Mouse (Mus musculus) right cerebral cortex, postnatal 14 days (tissue): ENCODE measurements at regions not wholly inside any gene's neighbourhood (a gene's known extent, or its start where the extent isn't known, plus 50 kb on each side); places are given as distances from the start of the nearest gene placed in this dataset.
A peak's percentile ranks its signal among the peaks of the same experiment; 100 is the strongest.
"Not testable (repeated sequence)": the region's sequence is repeated elsewhere in the genome, so short reads cannot be mapped to it uniquely, and the experiment has no call there.

Experiments
- DNase-seq: peaks from one replicate; pipeline ENCODE4 v3.0.0; 2022

DNA sequence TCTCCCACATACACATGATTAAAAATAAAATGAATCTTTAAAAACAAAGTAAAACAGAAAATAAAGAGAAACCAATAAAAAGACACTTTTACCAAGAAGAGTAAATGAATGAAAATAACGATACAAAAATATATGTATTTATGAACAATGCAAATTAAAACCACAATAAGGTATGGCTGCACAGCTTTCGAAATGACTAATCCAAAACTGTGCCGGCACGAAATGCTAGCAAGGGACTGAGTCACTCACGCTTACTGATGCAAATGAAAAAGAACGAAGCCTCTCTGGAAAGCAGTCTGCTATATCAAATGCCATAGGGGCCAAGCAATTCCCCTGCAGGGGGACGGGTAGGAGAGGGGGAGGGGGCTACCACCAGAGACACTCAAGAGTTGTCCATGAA is 704.0 kb downstream of the 4930447A16Rik start:
- peak; percentile 6 for DNase-seq

DNA sequence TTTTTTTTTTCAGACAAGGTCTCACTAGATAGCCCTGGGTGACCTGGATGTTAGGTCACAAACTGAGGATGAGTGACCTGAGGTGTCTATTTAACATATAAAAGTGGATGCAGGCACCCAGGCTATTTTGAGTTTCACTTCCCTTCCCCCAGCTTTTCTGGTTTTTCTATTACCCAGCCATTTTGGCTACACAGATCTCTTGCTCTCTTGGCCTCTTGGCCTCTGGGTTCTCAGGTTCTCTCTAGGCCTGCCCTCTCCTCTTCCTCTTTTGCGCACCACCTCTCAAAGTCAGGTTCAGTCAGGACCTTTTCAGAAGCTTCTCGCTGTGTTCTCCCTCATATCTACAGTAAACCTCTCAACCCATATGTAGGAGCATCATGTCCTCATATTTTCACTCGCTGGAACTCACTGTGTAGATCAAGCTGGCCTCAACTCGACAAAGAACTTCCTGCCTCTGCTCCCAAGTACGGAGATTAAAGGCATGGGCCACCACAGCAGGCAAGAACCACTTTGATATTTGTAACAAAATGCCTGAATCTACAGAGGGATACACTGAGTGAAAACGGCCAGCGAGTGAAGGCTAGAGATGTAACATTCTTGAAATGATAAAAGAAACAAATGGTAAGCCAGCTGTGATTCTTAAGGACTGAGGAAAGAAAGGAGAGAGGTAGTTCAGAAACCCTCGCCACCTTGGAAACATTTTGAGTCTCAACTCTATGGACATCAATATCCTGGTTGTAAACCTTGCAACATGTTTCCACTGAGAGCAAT is 704.7 kb downstream of the 4930447A16Rik start:
- no peak for DNase-seq

DNA sequence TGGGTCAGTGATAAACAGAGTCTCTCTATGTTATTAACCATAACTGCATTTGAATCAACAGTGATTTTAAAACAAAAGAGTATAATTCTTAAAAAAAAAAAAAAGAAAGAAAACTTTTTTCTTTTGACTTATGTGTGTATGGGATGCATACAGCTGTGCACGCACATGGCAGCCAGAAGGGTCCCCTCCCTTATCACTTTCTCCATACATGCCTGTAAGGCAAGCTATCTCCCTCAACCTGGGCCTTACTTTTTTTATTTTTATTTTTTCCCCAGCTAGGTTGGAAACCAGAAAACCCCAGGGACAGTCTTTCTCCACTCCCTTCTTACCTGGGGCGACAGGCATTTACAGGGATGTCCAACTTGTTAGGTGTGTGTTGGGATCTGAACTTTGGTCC is 705.3 kb downstream of the 4930447A16Rik start:
- no peak for DNase-seq

DNA sequence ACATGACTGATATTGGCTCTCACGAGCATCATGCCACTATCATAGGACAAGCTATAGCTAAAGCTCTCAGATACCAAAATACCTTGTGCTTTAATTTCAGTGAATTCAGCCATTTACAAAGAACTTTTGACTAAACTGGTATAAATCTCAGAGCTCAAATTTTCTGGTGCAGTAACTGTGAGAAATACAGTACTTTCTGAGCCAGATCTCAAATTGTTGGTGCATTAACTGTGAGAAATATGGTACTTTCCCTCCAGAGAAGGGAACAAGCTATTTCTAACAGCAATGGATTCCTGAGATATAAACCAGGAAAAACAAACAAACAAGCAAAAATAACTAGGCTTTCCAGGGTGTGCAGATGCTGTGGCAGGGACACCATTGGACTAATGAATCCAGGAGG is 714.3 kb downstream of the 4930447A16Rik start:
- no peak for DNase-seq

DNA sequence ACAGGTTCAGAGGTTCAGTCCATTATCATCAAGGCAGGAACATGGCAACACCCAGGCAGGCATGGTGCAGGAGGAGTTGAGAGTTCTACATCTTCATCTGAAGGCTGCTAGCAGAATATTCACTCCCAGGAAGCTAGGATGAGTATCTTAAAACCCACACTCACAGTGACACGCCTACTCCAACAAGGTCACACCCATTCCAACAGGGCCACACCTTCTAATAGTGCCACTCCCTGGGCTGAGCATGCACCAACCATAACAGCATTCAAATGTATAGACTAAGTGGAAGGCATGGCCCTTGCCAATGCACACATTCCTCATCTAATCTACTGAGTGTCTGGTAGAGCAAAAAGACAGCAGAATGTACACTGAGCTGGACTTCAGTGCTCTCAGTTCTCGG is 718.1 kb downstream of the 4930447A16Rik start:
- no peak for DNase-seq

DNA sequence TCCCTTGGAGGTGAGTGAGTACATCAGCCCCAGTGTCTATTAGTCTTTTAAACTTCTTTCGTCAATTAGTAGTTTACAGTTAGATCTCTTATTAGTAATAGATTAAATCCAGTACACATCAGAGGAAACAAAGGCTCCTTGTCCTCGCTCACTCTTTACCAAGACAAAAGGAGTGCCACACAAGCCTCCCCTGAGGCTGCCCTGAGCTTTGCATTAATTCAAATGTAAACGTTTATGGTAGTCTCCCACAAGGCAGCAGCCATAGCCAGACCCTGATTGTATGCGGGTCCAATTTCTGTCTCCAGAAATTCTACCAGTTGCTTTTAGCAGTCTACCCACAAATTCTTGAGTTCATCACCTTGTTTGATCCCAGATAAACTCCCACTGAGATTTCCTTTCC is 726.3 kb downstream of the 4930447A16Rik start:
- DNase-seq, result no peak

- DNase-seq, result not testable (repeated sequence)
Observed at GRCm38 (mm10) chr15:38153821-38154220, 728.5 kb downstream of the 4930447A16Rik start.

- DNase-seq, result no peak
Observed at GRCm38 (mm10) chr15:38159161-38159560, 733.8 kb downstream of the 4930447A16Rik start.

GRCm38 (mm10) chr15:38163721-38164120 is 738.4 kb downstream of the 4930447A16Rik start:
- no peak for DNase-seq

- no peak for DNase-seq
Observed at GRCm38 (mm10) chr15:38164848-38165247, 739.5 kb downstream of the 4930447A16Rik start.

DNA sequence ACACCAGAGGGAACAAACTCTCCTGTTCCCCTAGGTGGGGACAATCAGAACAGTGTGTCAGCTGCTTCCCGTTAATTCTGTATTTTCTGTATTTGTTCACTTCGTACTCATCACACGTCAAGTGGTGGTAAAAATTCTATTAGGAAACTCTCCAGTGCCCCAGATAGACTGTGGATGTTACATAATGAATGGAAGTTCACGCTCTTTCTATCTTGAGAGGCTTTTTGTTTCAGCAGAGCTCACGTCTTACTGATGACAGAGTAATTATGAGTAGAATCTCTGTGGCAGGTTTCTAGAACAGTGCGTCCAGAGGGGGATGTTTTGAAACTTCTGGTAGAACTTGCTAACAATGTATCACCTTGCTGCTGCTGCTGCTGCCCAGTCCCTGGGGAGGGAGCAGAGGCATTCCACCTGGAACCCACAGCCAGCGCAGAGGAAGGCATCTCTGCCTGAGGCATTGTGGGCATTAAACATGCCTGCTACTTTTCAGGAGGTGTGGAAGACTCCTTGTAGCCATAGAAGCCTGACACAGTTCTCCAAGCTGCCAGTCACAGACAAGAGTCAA is 740.6 kb downstream of the 4930447A16Rik start:
- DNase-seq, result no peak

GRCm38 (mm10) chr15:38166476-38166875 is 741.1 kb downstream of the 4930447A16Rik start:
- no peak for DNase-seq

DNA sequence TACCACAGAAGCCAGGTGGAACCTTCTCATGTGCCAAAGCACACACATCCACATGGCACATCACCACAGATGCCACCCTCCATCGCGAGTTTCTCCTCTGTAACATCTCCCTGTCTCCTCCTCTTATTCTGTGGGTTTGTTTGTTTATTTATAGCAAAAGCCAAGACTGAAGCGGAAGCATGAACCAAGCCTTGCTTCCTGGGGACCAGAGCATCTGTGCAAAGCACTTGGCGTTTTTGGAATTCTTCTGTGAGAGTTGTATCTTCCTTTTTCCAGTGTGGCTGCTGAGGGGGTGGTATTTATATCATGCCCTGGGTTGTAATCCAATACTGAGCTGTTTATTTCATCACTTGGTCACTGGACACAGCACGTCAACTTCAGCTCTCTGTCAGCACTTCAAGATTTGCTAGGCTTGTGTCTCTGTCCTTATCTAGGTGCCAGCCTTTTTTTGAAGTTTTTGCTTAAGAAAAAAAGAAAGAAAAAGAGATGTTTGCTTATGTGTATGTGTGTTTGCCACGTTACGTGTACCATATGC is 742.3 kb downstream of the 4930447A16Rik start:
- DNase-seq, result no peak

- no peak for DNase-seq
Observed at GRCm38 (mm10) chr15:38169191-38169590, 743.8 kb downstream of the 4930447A16Rik start.
